Mouse (Mus musculus): ENCODE data around the gene St6galnac6. TPM values are rescaled to one million over a fixed set of nuclear protein-coding genes. Genes with fewer than 3 reads are reported as not detected.

Gene St6galnac6
- polyA plus RNA-seq, 1 experiment from 2014 or later = 10.0 TPM

DNA sequence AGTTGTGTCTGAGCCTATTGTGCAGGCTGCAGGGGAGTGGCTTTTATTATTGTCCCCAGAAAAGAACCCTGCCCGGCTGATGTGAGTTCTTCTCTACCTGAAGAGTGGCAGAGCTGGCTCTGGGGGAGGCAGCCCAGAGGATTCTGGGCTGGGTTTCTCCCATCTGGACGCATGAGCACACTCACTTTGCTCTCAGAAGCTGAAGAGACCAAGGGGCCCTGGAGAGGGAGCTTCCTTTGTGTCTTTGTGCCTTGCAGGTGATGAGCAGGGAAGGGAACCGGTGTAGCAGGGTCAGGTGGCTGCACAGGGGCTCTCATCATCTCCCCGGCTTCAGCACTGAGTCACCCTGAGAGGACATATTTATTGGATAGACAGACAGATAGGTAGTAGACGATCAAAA, 62.8 kb downstream of the St6galnac6 start:
- H3K9me3 ChIP-seq (replicated peaks) = no peaks in the 10 kb centered on the region
- no peak overlapping the region for H3K9ac ChIP-seq
- no peak for DNase-seq
- no peaks in the 10 kb centered on the region for H3K27me3 ChIP-seq
- 67% methylated on average over 5 of the region's 5 CpGs for WGBS (ENCODE audit: insufficient replicate concordance)
- no peak overlapping the region for H3K4me2 ChIP-seq
- ATAC-seq (ENCODE audit: low read depth) = no peak
- peaks cover 70% of the 10 kb centered on the region for H3K4me1 ChIP-seq (replicated peaks)
- H3K36me3 ChIP-seq = no peaks in the 10 kb centered on the region; the same call in 1 of the 2 replicates
- H3K27ac ChIP-seq = peak overlapping the region; percentile 54; the same call in 1 of the 2 replicates
- H3K4me3 ChIP-seq (replicated peaks) = no peak overlapping the region

GRCm38 (mm10) chr2:32665345-32665744, 65.8 kb downstream of the St6galnac6 start:
- ATAC-seq (ENCODE audit: low read depth) = no peak
- Histone ChIP-seq H3K27ac (no peak overlapping the region), H3K4me1 (replicated peaks) (peaks cover 54% of the 10 kb centered on the region), H3K9me3 (replicated peaks) (no peaks in the 10 kb centered on the region), H3K4me3 (replicated peaks) (no peak overlapping the region), H3K9ac (no peak overlapping the region), H3K4me2 (no peak overlapping the region), H3K36me3 (no peaks in the 10 kb centered on the region), H3K27me3 (no peaks in the 10 kb centered on the region)
- 74% methylated on average over 8 of the region's 8 CpGs for WGBS (ENCODE audit: insufficient replicate concordance)
- DNase-seq = no peak

DNA sequence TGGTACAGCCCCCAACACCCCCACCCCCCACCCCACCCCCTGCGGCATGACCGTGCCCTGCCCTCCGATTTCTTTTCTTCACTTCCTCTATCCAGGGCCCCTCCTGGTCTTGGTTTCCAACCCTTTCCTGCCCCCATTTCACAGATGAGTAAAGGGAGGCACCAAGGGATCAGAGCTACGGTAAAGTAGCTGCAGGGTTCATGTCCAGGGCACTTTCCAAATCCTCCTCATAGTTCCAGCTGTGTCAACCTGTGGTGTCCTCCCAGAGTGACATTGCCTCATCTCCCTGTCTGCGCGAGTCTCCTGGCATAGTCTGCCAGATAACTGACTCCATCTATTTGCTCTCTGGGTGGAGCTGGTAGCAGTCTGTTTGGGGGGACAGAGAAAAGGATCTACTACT, 66.3 kb downstream of the St6galnac6 start:
- H3K9me3 ChIP-seq (replicated peaks) = no peaks in the 10 kb centered on the region
- no peak overlapping the region for H3K4me3 ChIP-seq (replicated peaks)
- DNase-seq = no peak
- H3K9ac ChIP-seq = no peak overlapping the region
- no peak for ATAC-seq (ENCODE audit: low read depth)
- 56% methylated on average over 6 of the region's 6 CpGs for WGBS (ENCODE audit: insufficient replicate concordance)
- no peaks in the 10 kb centered on the region for H3K27me3 ChIP-seq
- no peak overlapping the region for H3K27ac ChIP-seq
- peaks cover 51% of the 10 kb centered on the region for H3K4me1 ChIP-seq (replicated peaks)
- H3K4me2 ChIP-seq = no peak overlapping the region
- H3K36me3 ChIP-seq = no peaks in the 10 kb centered on the region

DNA sequence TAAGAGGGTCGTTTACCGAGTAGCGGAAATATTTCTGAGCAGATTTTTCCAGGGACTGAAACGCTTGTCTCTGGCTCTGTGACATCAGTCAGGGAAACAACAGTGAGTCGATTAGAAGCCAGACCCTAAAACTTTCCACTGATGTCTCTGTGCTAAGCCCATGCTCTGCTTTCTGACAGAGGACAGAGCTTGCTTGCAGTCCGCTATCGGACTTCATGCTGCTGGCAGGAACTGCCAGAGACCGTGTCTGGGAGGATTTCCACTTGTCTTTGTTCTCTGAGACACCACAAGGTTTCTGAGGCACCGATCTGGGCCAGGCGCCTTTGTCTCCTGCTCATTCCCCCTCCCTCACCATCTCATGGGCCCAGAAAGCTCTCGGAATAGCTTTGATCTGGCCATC, 68.3 kb downstream of the St6galnac6 start:
- 60% methylated on average over 11 of the region's 11 CpGs for WGBS (ENCODE audit: insufficient replicate concordance)
- H3K27ac ChIP-seq = no peak overlapping the region

GRCm38 (mm10) chr2:32668176-32668575, 68.7 kb downstream of the St6galnac6 start:
- Histone ChIP-seq H3K27me3 (no peaks in the 10 kb centered on the region), H3K4me1 (replicated peaks) (peaks cover 45% of the 10 kb centered on the region), H3K9me3 (replicated peaks) (no peaks in the 10 kb centered on the region), H3K4me2 (no peak overlapping the region), H3K4me3 (replicated peaks) (no peak overlapping the region), H3K27ac (no peak overlapping the region), H3K9ac (no peak overlapping the region), H3K36me3 (peaks cover 16% of the 10 kb centered on the region)
- DNase-seq (no peak), ATAC-seq (ENCODE audit: low read depth) (no peak)
- 84% methylated on average over 7 of the region's 7 CpGs for WGBS (ENCODE audit: insufficient replicate concordance)

More for the DNA sequence above, 68.3 kb downstream of the St6galnac6 start:
- no peak overlapping the region for H3K4me2 ChIP-seq
- no peak for ATAC-seq (ENCODE audit: low read depth)
- no peaks in the 10 kb centered on the region for H3K27me3 ChIP-seq
- peaks cover 14% of the 10 kb centered on the region; the same call in 1 of the 2 replicates for H3K36me3 ChIP-seq
- no peak for DNase-seq
- H3K9me3 ChIP-seq (replicated peaks) = no peaks in the 10 kb centered on the region
- no peak overlapping the region for H3K9ac ChIP-seq
- peaks cover 41% of the 10 kb centered on the region for H3K4me1 ChIP-seq (replicated peaks)
- H3K4me3 ChIP-seq (replicated peaks) = no peak overlapping the region

GRCm38 (mm10) chr2:32669876-32670275, 70.4 kb downstream of the St6galnac6 start:
- Histone ChIP-seq H3K36me3 (peaks cover 29% of the 10 kb centered on the region), H3K27me3 (no peaks in the 10 kb centered on the region), H3K4me1 (replicated peaks) (peaks cover 50% of the 10 kb centered on the region), H3K27ac (peak overlapping the region; percentile 14; the same call in 1 of the 2 replicates), H3K4me3 (replicated peaks) (no peak overlapping the region), H3K9me3 (replicated peaks) (no peaks in the 10 kb centered on the region), H3K9ac (no peak overlapping the region), H3K4me2 (no peak overlapping the region)
- WGBS (ENCODE audit: insufficient replicate concordance) = 24% methylated on average over 3 of the region's 3 CpGs
- no peak for DNase-seq
- ATAC-seq (ENCODE audit: low read depth) = peak; percentile 79

MicroRNAs within 50 kb of the gene (microRNA counts, 519-probe panel; counts per million panel counts)
- 114 counts per million for microRNA mmu-miR-1954

Small RNA genes lying within 50 kb of the gene (microRNA-seq; reads per million reads assigned to microRNA genes)
- not detected for gene Mir1954

Other genes starting within 250 kb of the St6galnac6 start
- gene Ciz1, start 247.4 kb upstream of the St6galnac6 start, polyA plus RNA-seq (2015; fragmentation: Nextera tagmentation; extraction: Ambion mirVana) = 14.8 and 21.1 TPM in 2 replicates
- 0.65 and 0.81 TPM in 2 replicates for gene Dnm1, start 246.4 kb upstream of the St6galnac6 start, polyA plus RNA-seq (2015; fragmentation: Nextera tagmentation; extraction: Ambion mirVana)
- 35.3 and 39.2 TPM in 2 replicates for gene 1110008P14Rik, start 217.8 kb upstream of the St6galnac6 start, polyA plus RNA-seq (2015; fragmentation: Nextera tagmentation; extraction: Ambion mirVana)
- 18.0 and 22.8 TPM in 2 replicates for gene Lcn2, start 211.5 kb upstream of the St6galnac6 start, polyA plus RNA-seq (2015; fragmentation: Nextera tagmentation; extraction: Ambion mirVana)
- gene Ptges2, start 203.8 kb upstream of the St6galnac6 start, polyA plus RNA-seq (2015; fragmentation: Nextera tagmentation; extraction: Ambion mirVana) = 14.1 and 15.5 TPM in 2 replicates
- gene Naif1, start 149.3 kb upstream of the St6galnac6 start, polyA plus RNA-seq (2015; fragmentation: Nextera tagmentation; extraction: Ambion mirVana) = 2.2 and 2.4 TPM in 2 replicates
- gene Slc25a25, start 148.3 kb upstream of the St6galnac6 start, polyA plus RNA-seq (2015; fragmentation: Nextera tagmentation; extraction: Ambion mirVana) = 8.7 and 9.2 TPM in 2 replicates
- 1.0 and 1.1 TPM in 2 replicates for gene Fam102a, start 64.4 kb upstream of the St6galnac6 start, polyA plus RNA-seq (2015; fragmentation: Nextera tagmentation; extraction: Ambion mirVana)
- gene Dpm2, start 28.9 kb upstream of the St6galnac6 start, polyA plus RNA-seq (2015; fragmentation: Nextera tagmentation; extraction: Ambion mirVana) = 60.4 and 64.2 TPM in 2 replicates
- 0.10 TPM in 1 of 2 replicates, not detected in the other for gene Pip5kl1, start 24.9 kb upstream of the St6galnac6 start, polyA plus RNA-seq (2015; fragmentation: Nextera tagmentation; extraction: Ambion mirVana)
- not detected in 2 replicates for gene 9430097D07Rik, start 24.0 kb upstream of the St6galnac6 start, polyA plus RNA-seq (2015; fragmentation: Nextera tagmentation; extraction: Ambion mirVana)
- gene St6galnac4, start 12.6 kb upstream of the St6galnac6 start, polyA plus RNA-seq (2015; fragmentation: Nextera tagmentation; extraction: Ambion mirVana) = 13.5 and 14.1 TPM in 2 replicates
- 2.2 and 2.3 TPM in 2 replicates for gene Ak1, start 22.0 kb downstream of the St6galnac6 start, polyA plus RNA-seq (2015; fragmentation: Nextera tagmentation; extraction: Ambion mirVana)
- 20.6 and 23.4 TPM in 2 replicates for gene Eng, start 46.9 kb downstream of the St6galnac6 start, polyA plus RNA-seq (2015; fragmentation: Nextera tagmentation; extraction: Ambion mirVana)
- 31.1 and 32.9 TPM in 2 replicates for gene Fpgs, start 104.4 kb downstream of the St6galnac6 start, polyA plus RNA-seq (2015; fragmentation: Nextera tagmentation; extraction: Ambion mirVana)
- gene Cdk9, start 113.4 kb downstream of the St6galnac6 start, polyA plus RNA-seq (2015; fragmentation: Nextera tagmentation; extraction: Ambion mirVana) = 60.4 TPM in 2 replicates
- gene Sh2d3c, start 121.3 kb downstream of the St6galnac6 start, polyA plus RNA-seq (2015; fragmentation: Nextera tagmentation; extraction: Ambion mirVana) = 5.4 and 5.6 TPM in 2 replicates
- gene 6330409D20Rik, start 141.3 kb downstream of the St6galnac6 start, polyA plus RNA-seq (2015; fragmentation: Nextera tagmentation; extraction: Ambion mirVana) = 0.15 TPM in 1 of 2 replicates, not detected in the other
- gene Tor2a, start 157.5 kb downstream of the St6galnac6 start, polyA plus RNA-seq (2015; fragmentation: Nextera tagmentation; extraction: Ambion mirVana) = 30.1 TPM in 2 replicates
- 0.07 and 0.13 TPM in 2 replicates for gene Ttc16, start 175.9 kb downstream of the St6galnac6 start, polyA plus RNA-seq (2015; fragmentation: Nextera tagmentation; extraction: Ambion mirVana)
- 2.4 and 3.6 TPM in 2 replicates for gene Ptrh1, start 176.1 kb downstream of the St6galnac6 start, polyA plus RNA-seq (2015; fragmentation: Nextera tagmentation; extraction: Ambion mirVana)
- 0.24 and 0.25 TPM in 2 replicates for gene Cfap157, start 184.7 kb downstream of the St6galnac6 start, polyA plus RNA-seq (2015; fragmentation: Nextera tagmentation; extraction: Ambion mirVana)
- gene Stxbp1, start 247.5 kb downstream of the St6galnac6 start, polyA plus RNA-seq (2015; fragmentation: Nextera tagmentation; extraction: Ambion mirVana) = 3.3 and 3.7 TPM in 2 replicates